Mouse (Mus musculus): ENCODE results near the gene Lamb3. TPM values are rescaled to one million over a fixed set of nuclear protein-coding genes. Genes with fewer than 3 reads are reported as not detected.
A peak's percentile ranks its signal among the peaks of the same experiment; 100 is the strongest.

The Lamb3 gene
- polyA plus RNA-seq, 1 experiment from 2014 or later = 0.63 TPM

GRCm38 (mm10) chr1:193317159-193317559 is 109.7 kb downstream of the Lamb3 start:
- H3K9ac ChIP-seq = no peak overlapping the region
- no peaks in the 10 kb centered on the region for H3K36me3 ChIP-seq (replicated peaks)
- H3K27ac ChIP-seq (replicated peaks) = no peak overlapping the region
- H3K4me2 ChIP-seq = no peak overlapping the region
- H3K4me3 ChIP-seq (replicated peaks) = no peak overlapping the region
- 40% methylated on average over 6 of the region's 6 CpGs for WGBS (ENCODE audit: insufficient replicate concordance)
- H3K27me3 ChIP-seq = no peaks in the 10 kb centered on the region
- H3K9me3 ChIP-seq (replicated peaks) = no peaks in the 10 kb centered on the region
- H3K4me1 ChIP-seq (replicated peaks) = 0 out of 2 replicates have a peak, but pooled peaks cover 3% of the 10 kb centered on the region
- no peak for ATAC-seq (ENCODE audit: insufficient read depth)

- Histone ChIP-seq H3K4me2 (no peak overlapping the region), H3K4me1 (replicated peaks) (0 out of 2 replicates have a peak, but pooled peaks cover 3% of the 10 kb centered on the region), H3K9me3 (replicated peaks) (no peaks in the 10 kb centered on the region), H3K9ac (no peak overlapping the region), H3K27me3 (no peaks in the 10 kb centered on the region), H3K4me3 (replicated peaks) (no peak overlapping the region), H3K27ac (replicated peaks) (no peak overlapping the region), H3K36me3 (replicated peaks) (no peaks in the 10 kb centered on the region)
- 46% methylated on average over 3 of the region's 3 CpGs for WGBS (ENCODE audit: insufficient replicate concordance)
- ATAC-seq (ENCODE audit: insufficient read depth) = no peak
Measured at GRCm38 (mm10) chr1:193319721-193320120, 112.2 kb downstream of the Lamb3 start.

- no peaks in the 10 kb centered on the region for H3K36me3 ChIP-seq (replicated peaks)
- H3K9ac ChIP-seq = no peak overlapping the region
- H3K4me3 ChIP-seq (replicated peaks) = no peak overlapping the region
- 66% methylated on average over 8 of the region's 8 CpGs for WGBS (ENCODE audit: insufficient replicate concordance)
- 0 out of 2 replicates have a peak, but pooled peaks cover 3% of the 10 kb centered on the region for H3K4me1 ChIP-seq (replicated peaks)
- no peak overlapping the region for H3K27ac ChIP-seq (replicated peaks)
- no peak overlapping the region for H3K4me2 ChIP-seq
- no peak for ATAC-seq (ENCODE audit: insufficient read depth)
- H3K9me3 ChIP-seq (replicated peaks) = no peaks in the 10 kb centered on the region
- no peaks in the 10 kb centered on the region for H3K27me3 ChIP-seq
Measured at GRCm38 (mm10) chr1:193320398-193320797, 112.9 kb downstream of the Lamb3 start.

GRCm38 (mm10) chr1:193323686-193324085 is 116.2 kb downstream of the Lamb3 start:
- 66% methylated on average over 6 of the region's 6 CpGs for WGBS (ENCODE audit: insufficient replicate concordance)
- H3K4me3 ChIP-seq (replicated peaks) = no peak overlapping the region
- no peaks in the 10 kb centered on the region for H3K36me3 ChIP-seq (replicated peaks)
- no peaks in the 10 kb centered on the region for H3K27me3 ChIP-seq
- no peaks in the 10 kb centered on the region for H3K9me3 ChIP-seq (replicated peaks)
- no peak overlapping the region for H3K4me2 ChIP-seq
- ATAC-seq (ENCODE audit: insufficient read depth) = no peak
- H3K4me1 ChIP-seq (replicated peaks) = no peaks in the 10 kb centered on the region
- no peak overlapping the region for H3K9ac ChIP-seq
- no peak overlapping the region for H3K27ac ChIP-seq (replicated peaks)

GRCm38 (mm10) chr1:193324224-193324623 is 116.7 kb downstream of the Lamb3 start:
- H3K36me3 ChIP-seq (replicated peaks) = no peaks in the 10 kb centered on the region
- no peak for ATAC-seq (ENCODE audit: insufficient read depth)
- no peaks in the 10 kb centered on the region for H3K4me1 ChIP-seq (replicated peaks)
- WGBS (ENCODE audit: insufficient replicate concordance) = 36% methylated on average over 2 of the region's 2 CpGs
- H3K9me3 ChIP-seq (replicated peaks) = no peaks in the 10 kb centered on the region
- no peak overlapping the region for H3K4me3 ChIP-seq (replicated peaks)
- H3K9ac ChIP-seq = no peak overlapping the region
- no peak overlapping the region for H3K4me2 ChIP-seq
- no peaks in the 10 kb centered on the region for H3K27me3 ChIP-seq
- H3K27ac ChIP-seq (replicated peaks) = no peak overlapping the region

GRCm38 (mm10) chr1:193325891-193326290 is 118.4 kb downstream of the Lamb3 start:
- WGBS (ENCODE audit: insufficient replicate concordance) = 75% methylated on average over 6 of the region's 6 CpGs
- no peak overlapping the region for H3K4me2 ChIP-seq
- H3K27ac ChIP-seq (replicated peaks) = no peak overlapping the region; the same call in 1 of the 2 replicates
- no peak overlapping the region for H3K4me3 ChIP-seq (replicated peaks)
- no peak overlapping the region for H3K9ac ChIP-seq
- H3K4me1 ChIP-seq (replicated peaks) = no peaks in the 10 kb centered on the region; the same call in 1 of the 2 replicates
- H3K9me3 ChIP-seq (replicated peaks) = no peaks in the 10 kb centered on the region
- no peaks in the 10 kb centered on the region for H3K36me3 ChIP-seq (replicated peaks)
- no peaks in the 10 kb centered on the region for H3K27me3 ChIP-seq
- ATAC-seq (ENCODE audit: insufficient read depth) = no peak

- peak; percentile 74 for ATAC-seq (ENCODE audit: insufficient read depth)
- Histone ChIP-seq H3K27me3 (no peaks in the 10 kb centered on the region), H3K9ac (no peak overlapping the region), H3K9me3 (replicated peaks) (no peaks in the 10 kb centered on the region), H3K4me1 (replicated peaks) (no peaks in the 10 kb centered on the region; the same call in 1 of the 2 replicates), H3K4me3 (replicated peaks) (no peak overlapping the region), H3K36me3 (replicated peaks) (no peaks in the 10 kb centered on the region), H3K27ac (replicated peaks) (peak overlapping the region; percentile 69), H3K4me2 (peak overlapping the region; percentile 16; the same call in 1 of the 2 replicates)
- 49% methylated on average over 7 of the region's 7 CpGs for WGBS (ENCODE audit: insufficient replicate concordance)
Measured at GRCm38 (mm10) chr1:193326456-193327145, 119.1 kb downstream of the Lamb3 start.

- no peak for ATAC-seq (ENCODE audit: insufficient read depth)
- peak overlapping the region; percentile 16; the same call in 1 of the 2 replicates for H3K4me2 ChIP-seq
- H3K4me3 ChIP-seq (replicated peaks) = no peak overlapping the region
- H3K27me3 ChIP-seq = no peaks in the 10 kb centered on the region
- H3K27ac ChIP-seq (replicated peaks) = no peak overlapping the region
- H3K9ac ChIP-seq = no peak overlapping the region
- no peaks in the 10 kb centered on the region for H3K36me3 ChIP-seq (replicated peaks)
- no peaks in the 10 kb centered on the region for H3K9me3 ChIP-seq (replicated peaks)
- WGBS (ENCODE audit: insufficient replicate concordance) = 60% methylated on average over 1 of the region's 1 CpGs
- no peaks in the 10 kb centered on the region; the same call in 1 of the 2 replicates for H3K4me1 ChIP-seq (replicated peaks)
Measured at GRCm38 (mm10) chr1:193327216-193327615, 119.7 kb downstream of the Lamb3 start.

GRCm38 (mm10) chr1:193327686-193328085 is 120.2 kb downstream of the Lamb3 start:
- ATAC-seq (ENCODE audit: insufficient read depth) = no peak
- Histone ChIP-seq H3K4me3 (replicated peaks) (no peak overlapping the region), H3K4me2 (no peak overlapping the region), H3K36me3 (replicated peaks) (no peaks in the 10 kb centered on the region), H3K4me1 (replicated peaks) (no peaks in the 10 kb centered on the region; the same call in 1 of the 2 replicates), H3K27me3 (no peaks in the 10 kb centered on the region), H3K9ac (no peak overlapping the region), H3K27ac (replicated peaks) (no peak overlapping the region), H3K9me3 (replicated peaks) (no peaks in the 10 kb centered on the region)
- WGBS (ENCODE audit: insufficient replicate concordance) = 49% methylated on average over 5 of the region's 5 CpGs

GRCm38 (mm10) chr1:193329557-193329956 is 122.1 kb downstream of the Lamb3 start:
- Histone ChIP-seq H3K4me1 (replicated peaks) (no peaks in the 10 kb centered on the region; the same call in 1 of the 2 replicates), H3K27me3 (no peaks in the 10 kb centered on the region), H3K4me2 (no peak overlapping the region), H3K9ac (no peak overlapping the region), H3K4me3 (replicated peaks) (no peak overlapping the region), H3K9me3 (replicated peaks) (no peaks in the 10 kb centered on the region), H3K27ac (replicated peaks) (no peak overlapping the region), H3K36me3 (replicated peaks) (no peaks in the 10 kb centered on the region)
- WGBS (ENCODE audit: insufficient replicate concordance) = 61% methylated on average over 9 of the region's 9 CpGs
- ATAC-seq (ENCODE audit: insufficient read depth) = no peak

GRCm38 (mm10) chr1:193330172-193330571 is 122.7 kb downstream of the Lamb3 start:
- H3K9ac ChIP-seq = no peak overlapping the region
- H3K9me3 ChIP-seq (replicated peaks) = no peaks in the 10 kb centered on the region
- no peaks in the 10 kb centered on the region for H3K36me3 ChIP-seq (replicated peaks)
- 45% methylated on average over 10 of the region's 10 CpGs for WGBS (ENCODE audit: insufficient replicate concordance)
- no peak overlapping the region for H3K27ac ChIP-seq (replicated peaks)
- peak; percentile 17 for ATAC-seq (ENCODE audit: insufficient read depth)
- no peak overlapping the region for H3K4me2 ChIP-seq
- H3K4me1 ChIP-seq (replicated peaks) = no peaks in the 10 kb centered on the region; the same call in 1 of the 2 replicates
- H3K27me3 ChIP-seq = no peaks in the 10 kb centered on the region
- H3K4me3 ChIP-seq (replicated peaks) = no peak overlapping the region
